Mouse (Mus musculus) cerebellum, adult (tissue): ENCODE results near the gene Tesmin.
A peak's percentile ranks its signal among the peaks of the same experiment; 100 is the strongest.

ENCODE experiments used
- ATAC-seq: cut with Nextera tagmentation; 2 replicates; pipeline ENCODE4 v1.9.2; 2017; ENCODE audit warnings: mild to moderate bottlenecking, moderate library complexity, mixed read lengths; ENCODE audit not compliant: insufficient number of reproducible peaks, low FRiP score, low TSS enrichment

Gene Tesmin

DNA sequence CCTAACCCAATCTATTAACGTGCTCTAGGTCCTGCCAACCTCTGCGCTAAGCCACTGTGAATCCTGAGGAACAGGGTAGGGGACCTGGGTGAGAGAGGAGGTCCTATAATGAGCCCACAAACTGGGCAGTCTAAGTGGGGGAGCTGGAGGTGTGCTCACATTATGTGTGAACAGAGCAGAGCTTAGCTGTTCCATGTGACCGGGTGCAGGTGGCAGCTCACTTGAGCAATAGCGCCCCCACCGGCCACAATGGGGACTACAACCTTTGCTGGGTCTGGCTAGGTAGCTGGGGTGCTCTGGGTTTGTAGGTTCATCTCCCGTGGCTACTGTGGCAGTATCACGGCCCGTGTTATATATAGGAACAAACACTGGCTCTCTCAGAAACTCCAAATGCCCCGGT, 48.2 kb downstream of the Tesmin start:
- no peak for ATAC-seq

DNA sequence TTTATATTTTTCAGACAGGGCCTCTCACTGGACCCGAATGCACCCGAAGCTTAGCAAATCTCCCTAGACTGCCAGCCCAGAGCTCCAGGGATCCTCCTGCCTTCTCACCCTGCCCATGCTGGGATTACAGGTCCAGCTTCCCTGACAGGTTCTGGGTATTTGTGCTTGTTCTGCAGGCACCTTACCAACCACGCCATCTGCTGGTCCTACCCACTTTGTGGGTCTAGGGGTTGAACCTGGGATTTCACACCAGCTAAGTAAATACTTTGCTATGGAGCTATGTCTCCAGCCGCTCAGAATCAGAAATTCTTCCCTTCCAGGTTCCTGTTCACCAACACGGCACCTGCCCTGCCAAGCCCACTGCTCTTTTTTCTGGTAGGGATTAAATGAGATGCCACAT, 49.3 kb downstream of the Tesmin start:
- no peak for ATAC-seq

DNA sequence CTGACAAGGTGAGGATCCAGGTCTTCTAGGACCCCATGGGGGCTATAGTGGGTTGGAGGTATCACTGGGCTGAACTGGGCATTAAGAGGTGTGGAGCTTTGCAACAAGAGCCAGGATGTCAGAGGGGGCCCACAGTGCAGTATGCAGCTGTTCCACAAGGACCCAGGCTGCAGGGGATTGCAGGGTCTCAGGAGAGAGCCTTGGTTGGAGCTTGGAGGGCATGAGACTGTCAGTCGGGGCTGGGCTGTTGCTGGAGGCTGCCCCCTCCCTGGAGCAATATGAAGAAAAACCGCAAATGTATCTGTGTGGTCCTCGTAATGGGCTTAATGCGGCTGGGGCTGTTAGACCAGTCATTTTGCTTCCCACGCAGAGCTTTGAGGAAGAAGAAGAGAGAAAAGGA, 52.0 kb downstream of the Tesmin start:
- ATAC-seq, result no peak

DNA sequence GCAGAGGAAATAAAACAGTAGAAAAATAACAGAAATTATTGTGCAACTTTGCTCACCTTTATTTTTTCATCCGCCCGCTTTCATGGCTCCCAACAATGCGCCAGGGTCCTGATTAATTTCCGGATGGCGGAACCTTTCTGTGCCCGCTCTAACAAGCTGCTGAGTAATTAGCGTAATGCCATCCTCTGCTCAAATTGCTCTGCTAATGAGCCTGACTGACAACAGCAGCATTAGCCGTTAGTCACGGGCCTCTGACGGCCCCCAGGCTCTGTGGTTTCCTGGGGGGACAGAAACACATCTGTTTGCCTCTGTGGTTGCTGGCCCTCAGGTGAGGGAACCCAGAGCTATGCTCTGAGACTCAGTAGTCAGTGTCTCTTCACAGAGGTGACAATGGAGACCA, 52.4 kb downstream of the Tesmin start:
- no peak for ATAC-seq

DNA sequence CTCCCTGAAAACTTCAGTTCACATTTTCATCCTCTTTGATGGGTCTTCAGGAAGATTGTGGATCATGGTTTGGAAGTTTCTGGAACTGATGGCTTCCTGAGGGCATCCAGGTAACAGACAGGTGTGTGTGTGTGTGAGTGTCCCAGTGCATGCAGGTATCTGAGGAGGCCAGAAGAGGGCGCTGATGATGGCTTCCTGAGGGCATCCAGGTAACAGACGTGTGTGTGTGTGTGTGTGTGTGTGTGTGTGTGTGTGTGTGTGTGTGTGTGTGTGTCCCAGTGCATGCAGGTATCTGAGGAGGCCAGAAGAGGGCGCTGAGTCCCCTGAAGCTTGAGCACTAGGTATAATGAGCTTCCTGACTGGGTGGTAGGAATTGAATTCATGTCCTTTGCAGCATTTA, 58.7 kb downstream of the Tesmin start:
- ATAC-seq, result no peak

DNA sequence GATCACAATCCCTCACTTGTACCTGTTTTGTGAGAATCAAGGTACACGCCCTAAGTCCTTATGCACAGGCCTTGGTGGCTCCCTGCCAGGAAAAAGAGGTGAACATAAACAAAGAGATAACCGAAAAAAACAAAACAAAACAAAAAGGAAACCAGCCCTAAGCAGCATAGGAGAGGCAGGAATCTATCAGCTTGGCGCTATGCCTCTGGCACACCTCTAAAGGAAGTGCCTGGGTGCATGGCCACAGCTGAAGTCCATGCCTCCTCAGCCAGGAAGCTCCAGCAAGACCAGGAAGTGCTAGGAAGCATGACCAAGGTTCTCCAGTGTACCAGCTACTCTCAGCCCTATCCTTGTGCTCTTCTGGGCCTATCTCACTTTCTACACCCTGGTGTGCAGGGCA, 60.6 kb downstream of the Tesmin start:
- no peak for ATAC-seq

DNA sequence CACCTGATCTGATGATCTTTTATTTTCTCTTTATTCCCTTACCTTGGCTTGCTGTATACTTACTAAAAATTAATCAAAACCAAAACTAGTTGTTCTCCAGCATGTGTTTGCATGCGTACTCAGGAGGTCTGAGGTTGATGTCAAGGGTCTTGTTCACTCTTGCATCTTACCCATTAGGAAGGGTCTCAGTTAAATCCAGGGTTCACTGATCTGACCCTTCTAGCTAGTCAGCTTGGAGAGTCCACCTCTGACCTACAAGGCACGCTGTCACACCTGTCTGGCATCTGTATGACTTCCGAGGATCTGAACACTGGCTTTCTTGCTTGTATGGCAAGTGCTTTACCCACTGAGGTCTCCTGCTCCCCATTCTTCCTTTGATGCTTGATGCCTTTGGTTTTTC, 62.1 kb downstream of the Tesmin start:
- no peak for ATAC-seq

DNA sequence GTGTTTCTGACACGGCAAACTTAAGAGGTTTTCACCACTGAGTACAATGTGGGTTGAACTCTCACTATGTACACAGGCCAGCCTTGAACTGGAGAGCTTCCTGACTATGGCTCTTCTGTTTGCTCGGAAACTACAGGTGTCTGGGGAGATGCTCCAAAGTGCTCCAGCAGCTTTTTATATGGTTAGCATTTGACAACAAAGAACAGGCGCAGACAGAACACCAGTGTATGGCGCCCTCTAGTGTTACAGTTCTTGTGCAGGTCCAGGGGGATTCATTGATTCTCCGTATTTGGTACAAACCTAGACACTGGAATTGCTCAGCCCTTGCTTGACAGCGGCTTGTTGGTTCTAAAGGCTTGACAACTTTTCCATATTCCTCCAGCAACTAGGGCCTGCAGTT, 62.5 kb downstream of the Tesmin start:
- peak; percentile 45; the same call in 1 of the 2 replicates for ATAC-seq

DNA sequence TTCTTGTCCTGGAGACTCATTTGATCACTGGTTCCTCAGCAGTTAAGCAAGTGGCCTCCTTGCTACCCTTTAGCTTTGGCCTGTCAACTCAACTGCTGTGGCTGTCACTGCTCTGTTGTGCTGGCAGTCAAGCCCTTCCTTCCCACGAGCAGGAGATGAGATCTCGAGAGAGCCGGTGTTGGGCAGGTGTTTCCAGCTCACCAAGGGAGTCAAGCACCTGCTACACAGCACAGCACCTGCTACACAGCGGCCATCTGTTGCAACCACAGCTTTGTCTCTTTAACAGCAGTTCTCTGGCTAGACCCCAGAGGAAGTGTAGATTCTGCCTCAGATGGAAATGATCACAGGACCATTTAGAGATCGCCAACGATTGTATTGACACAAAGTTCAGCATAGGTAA, 63.0 kb downstream of the Tesmin start:
- ATAC-seq, result no peak
